Mouse (Mus musculus) brain, embryonic 14.5 days (tissue): Measurements from ENCODE around the gene Mtif2.

Experiments used
- CTCF ChIP-seq: fragments of 200-500 bp; IDR thresholded peaks from 2 replicates; pipeline ENCODE4 v1.5.1; 2012; ENCODE audit warnings: inconsistent platforms, mild to moderate bottlenecking, moderate library complexity, borderline replicate concordance; ENCODE audit not compliant: insufficient read depth, insufficient read length; ENCODE audit errors: extremely low read depth
- POLR2A ChIP-seq: fragments of 200-500 bp; IDR thresholded peaks from 2 replicates; pipeline ENCODE4 v1.6.1; 2012; ENCODE audit warnings: mild to moderate bottlenecking, inconsistent platforms, borderline replicate concordance; ENCODE audit not compliant: poor library complexity, insufficient read depth, insufficient read length, severe bottlenecking; ENCODE audit errors: extremely low read depth

GRCm38 (mm10) chr11:29549425-29549778, 23.2 kb downstream of the Mtif2 start:
- TF ChIP-seq POLR2A, result no peak
- TF ChIP-seq CTCF, result no peak
